Mouse (Mus musculus) heart, adult 9 months (tissue): ENCODE data around the gene Mfsd4b2.
"Not testable (repeated sequence)": the region's sequence is repeated elsewhere in the genome, so short reads cannot be mapped to it uniquely, and the experiment has no call there.

Experiments
- DNase-seq, 2 experiments: peaks; one replicate each; pipeline ENCODE4 v3.0.0; 2022; ENCODE audit warnings: low spot score in 2 of 2

Gene Mfsd4b2

DNA sequence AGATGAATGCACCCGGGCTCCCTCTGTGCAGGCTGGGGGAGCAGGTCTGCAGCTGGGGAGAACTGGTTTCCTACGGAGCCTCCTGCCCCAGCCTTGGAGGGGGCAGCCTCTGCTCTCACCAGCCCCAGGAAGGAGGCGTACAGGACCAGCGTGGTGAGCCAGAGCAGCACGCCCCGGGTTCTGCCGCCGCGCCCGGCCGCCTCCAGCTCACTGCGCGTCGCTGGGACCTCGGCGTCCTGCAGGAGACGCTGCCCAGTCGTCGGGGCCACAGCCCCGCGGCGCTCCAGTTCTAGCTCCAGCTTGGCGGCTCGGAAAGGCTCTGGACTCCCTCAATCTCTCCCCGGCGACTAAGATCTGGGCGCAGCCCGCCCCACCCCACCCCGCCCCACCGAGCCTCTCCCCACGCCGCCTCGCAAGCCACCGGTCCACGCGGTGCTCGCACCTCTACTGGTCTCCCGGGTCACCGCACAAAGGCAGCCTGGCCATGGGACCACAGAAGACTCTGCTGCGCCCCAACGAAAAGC, at the start of gene Mfsd4b2:
Gene Mfsd4b2, minus strand, starts transcription at position 308 of the 524 bp plus-strand sequence.
- no peak for DNase-seq

GRCm38 (mm10) chr10:39975771-39976170, 49.0 kb upstream of the Mfsd4b2 start:
- DNase-seq = no peak

DNA sequence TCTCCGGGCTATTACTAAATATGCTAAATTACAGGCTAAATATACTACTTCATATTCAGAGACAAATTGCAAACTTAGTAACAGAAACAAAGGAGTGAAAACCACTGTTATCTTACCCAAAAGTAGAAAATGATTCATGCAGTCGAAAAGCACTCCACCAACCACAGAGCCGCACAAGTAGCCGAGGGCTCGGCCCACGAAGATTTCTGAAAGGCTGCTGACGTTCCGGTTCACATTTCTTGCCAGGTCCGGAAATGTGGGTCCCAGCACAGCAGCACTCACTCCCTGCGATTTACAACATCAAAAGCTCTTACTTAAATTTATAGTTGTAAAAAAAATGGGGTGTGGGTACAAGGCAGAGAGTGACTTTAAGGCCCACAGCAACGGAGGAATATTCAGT, 48.3 kb upstream of the Mfsd4b2 start:
- DNase-seq = no peak

- DNase-seq = no peak
Observed at GRCm38 (mm10) chr10:39967512-39967911, 40.8 kb upstream of the Mfsd4b2 start.

DNA sequence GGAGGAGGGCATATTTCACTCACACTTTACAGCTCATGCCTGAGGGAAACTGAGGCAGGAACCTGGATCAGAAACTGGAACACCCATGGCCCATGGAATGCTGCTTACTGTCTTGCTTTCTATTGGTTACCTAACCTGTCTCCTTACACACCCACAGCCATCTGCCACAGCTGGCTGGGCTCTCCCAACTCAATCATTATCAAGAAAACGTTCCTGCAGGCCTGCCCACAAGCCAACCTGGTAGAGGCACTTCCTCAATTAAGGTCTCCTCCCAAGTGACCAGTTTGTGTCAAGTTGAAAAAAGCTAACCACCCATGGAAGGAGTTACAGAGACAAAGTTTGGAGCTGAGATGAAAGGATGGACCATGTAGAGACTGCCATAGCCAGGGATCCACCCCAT, 35.2 kb upstream of the Mfsd4b2 start:
- DNase-seq = no peak

- no peak for DNase-seq
Observed at GRCm38 (mm10) chr10:39960441-39960822, 33.7 kb upstream of the Mfsd4b2 start.

DNA sequence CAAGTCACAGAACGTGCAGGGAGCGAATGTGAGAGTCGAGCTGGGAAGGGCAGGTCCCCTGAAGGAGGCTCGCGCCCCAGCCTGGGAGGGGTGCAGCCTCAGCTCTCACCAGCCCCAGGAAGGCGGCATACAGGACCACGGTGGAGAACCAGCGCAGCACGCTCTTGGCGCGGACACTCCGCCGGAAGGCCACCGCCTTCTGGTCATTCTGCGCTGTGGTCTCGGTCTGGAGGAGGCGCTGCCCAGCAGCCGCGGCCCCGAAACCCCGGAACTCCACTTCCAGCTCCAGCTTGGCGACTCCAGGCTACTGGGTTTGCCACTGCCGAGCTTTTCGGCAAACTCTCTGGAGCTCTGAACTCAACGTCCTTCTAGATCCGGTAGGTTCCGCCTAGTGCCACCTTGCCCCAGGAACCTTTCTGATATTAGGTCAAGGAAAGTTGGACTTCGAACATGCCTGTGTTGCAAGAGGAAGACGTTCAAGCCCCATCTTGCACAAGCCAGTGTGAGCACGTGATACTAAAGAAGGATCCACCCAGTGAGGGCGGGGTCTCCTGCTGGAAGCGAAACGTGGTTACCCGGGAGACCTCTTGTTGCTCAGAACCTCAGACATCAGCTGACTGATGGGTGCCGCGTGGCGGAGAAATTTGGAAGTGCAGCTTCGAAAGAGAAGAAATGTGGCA, 33.2 kb upstream of the Mfsd4b2 start, which contains the start of gene Mfsd4b3:
Gene Mfsd4b3, minus strand, starts transcription at position 393 of the 680 bp plus-strand sequence.
- peak; percentile 97 to 99 for DNase-seq

DNA sequence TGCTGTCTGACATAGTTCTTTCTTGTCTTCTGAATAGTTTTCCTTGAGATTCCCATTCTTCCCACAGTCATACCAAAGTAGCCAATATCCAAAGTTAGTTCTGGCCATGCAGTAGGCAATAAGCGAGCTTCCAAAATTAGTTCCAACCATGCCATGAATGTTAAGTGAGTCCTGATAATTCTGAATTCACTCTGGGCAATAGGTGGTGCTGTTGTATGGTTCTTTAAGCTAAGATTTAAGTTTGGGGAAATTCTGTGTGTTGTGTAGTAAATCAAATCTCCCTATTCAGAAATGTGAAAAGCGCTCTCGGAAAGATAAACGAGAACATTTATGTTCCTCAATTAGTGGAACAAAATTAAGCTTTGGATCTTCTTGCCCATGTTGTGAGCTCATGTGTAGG, 31.5 kb upstream of the Mfsd4b2 start:
- DNase-seq = peak in 1 of 2 experiments; percentile 18

GRCm38 (mm10) chr10:39956340-39956878, 29.7 kb upstream of the Mfsd4b2 start:
- no peak for DNase-seq

GRCm38 (mm10) chr10:39955163-39955562, 28.4 kb upstream of the Mfsd4b2 start:
- DNase-seq = no peak

DNA sequence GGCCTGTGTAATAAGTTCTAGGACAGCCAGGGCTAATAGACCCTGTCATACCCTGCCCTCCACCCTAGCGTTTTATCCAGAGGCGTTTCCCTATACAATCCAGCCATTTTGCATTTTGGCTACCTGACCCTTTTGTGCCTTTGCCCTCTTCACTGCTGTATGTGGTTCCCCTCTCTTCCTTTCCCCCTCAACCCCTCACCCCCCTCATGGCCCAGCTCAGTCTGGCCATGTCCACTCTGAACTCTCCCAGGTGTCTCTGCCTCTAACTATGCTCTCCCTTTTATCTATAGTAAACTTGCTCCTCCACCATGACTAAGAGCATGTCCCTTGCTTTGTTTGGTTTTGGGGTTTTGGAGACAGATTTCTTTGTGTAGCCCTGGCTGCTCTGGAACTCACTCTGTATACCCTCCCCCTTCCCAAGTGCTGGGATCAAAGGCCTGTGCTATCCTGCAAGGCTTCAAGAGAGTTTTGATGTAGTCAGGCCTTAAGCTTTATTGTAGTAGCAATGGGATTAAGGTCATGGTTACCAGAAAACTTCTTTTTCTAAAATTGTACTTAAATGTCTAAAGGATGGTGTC, 22.7 kb upstream of the Mfsd4b2 start:
- DNase-seq = no peak

GRCm38 (mm10) chr10:39947195-39947594, 20.5 kb upstream of the Mfsd4b2 start:
- not testable (repeated sequence) for DNase-seq

DNA sequence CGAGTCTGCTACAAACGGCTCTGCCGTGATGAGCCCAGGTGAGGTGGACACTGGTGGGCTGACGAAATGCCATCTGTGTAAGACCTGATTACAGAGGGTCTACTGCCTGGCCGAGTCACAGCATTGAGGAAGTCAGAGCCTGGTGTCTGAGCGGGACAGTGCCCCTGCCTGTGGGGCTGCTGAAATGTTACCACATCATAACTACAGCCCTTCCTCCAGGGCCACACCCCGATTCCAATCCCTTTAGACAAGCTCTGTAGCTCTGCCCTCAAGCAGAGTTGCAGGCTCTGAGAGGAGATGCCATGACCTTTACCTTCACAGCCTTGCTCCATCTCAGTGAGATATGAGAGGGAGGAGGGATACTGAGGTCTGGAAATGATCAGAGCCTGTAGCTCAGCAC, 9.8 kb upstream of the Mfsd4b2 start:
- no peak for DNase-seq

GRCm38 (mm10) chr10:39924556-39924955, 2.2 kb downstream of the Mfsd4b2 start:
- DNase-seq = not testable (repeated sequence)

DNA sequence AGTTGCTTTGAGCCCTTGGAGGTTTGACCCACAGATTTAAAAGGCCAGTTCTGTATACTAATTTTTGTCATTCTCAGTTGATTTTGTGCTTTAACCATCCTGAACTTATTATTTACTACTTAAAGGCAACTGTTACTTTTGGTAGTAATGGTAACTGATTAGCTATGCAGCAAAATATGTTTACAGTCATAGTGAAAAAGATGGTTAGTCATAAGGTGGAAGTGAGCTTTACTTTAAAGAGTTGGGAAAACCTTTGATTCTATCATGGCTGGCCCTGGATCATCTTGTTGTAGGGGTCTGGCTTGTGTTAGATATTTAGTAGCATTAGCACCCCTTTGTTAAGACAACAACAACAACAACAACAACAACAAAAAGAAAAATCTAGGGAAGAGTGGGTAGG, 14.1 kb downstream of the Mfsd4b2 start:
- no peak for DNase-seq

DNA sequence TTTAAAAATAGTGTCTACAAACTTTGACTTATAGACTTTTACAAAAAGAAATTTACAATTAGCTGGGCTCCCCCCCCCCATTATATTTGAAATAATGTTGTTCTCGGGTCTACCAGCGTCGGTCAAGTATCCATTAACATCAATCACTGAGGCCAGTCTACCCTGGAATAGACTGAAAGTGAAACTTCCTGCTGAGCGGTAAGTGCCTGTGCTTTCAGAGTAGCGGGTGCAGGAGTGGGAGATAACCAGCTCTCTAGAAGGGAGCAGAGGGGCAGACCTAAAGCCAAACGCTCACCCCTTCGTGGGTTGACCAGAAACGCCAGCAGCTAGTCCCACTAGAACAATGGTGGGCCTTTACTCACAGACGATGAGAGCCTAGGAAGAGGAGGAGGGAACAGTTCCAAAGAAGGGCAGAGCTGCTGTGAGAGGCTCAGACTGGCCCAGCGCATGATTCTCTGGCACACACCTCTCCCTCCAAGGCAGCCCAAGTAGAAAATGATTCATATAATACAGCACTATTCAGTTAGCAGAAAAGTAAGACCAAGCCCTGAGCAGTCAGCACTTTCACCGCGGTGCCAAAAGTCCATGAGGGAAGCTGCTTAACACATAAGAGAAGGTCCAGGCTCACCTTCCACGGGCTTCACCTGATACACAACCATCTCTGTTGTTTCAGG, 17.8 kb downstream of the Mfsd4b2 start:
- DNase-seq = no peak

DNA sequence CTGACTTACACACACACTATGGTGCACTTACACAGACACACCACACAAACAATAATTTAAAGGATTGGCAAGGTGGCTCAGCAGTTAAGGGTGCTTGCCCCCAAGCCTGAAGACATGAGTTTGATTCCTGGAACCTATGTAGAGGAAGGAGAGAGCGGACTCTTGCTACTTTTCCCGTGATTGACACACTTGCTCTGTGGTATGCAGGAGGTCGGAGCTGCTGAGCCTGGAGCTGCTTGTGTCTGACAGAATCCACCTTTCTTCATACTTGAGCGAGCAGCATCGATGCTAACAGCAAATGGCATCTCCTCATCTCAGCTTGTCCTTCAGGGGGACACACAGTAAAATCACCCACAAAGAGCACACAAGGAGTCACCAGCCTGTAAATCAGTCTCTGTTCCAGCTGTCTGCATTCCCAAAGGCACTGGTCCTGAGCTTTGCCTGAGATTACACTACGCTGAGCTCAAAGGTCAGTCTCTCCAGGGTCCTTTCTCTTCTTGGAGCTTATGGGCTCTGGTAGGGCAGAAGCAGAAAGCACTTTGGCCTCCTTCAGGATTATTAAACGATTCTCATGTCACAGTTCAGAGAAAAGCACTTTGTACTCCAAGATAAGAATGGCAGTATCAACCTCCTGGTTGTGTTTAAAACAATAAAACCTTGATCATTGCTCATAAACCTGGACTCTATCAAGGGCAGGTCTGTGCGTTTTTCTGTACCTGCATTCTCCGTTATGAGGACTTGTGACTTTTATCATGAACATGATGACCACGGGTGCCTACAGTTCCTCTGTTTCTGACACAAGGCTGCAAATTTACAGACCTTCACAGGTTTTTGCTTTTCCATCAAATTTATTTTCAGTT, 19.7 kb downstream of the Mfsd4b2 start:
- no peak for DNase-seq

DNA sequence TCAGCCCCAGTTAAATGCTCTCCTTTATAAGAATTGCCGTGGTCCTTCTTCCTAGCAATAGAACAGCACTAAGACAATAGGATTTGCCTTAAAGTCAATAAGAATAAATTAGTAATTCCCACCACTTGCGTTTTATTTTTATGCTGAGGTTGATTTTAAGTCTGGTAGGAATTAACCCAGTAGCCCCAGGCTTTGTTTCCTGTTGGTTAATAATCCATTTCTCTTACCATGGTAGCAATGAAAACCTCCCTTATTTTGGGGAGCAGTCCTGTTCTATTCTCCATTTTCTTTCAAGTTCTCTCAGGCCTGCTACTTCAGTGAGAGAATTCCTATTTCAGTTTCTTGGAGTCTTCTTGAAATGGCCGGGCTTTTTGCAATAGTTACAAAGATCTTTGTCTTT, 22.5 kb downstream of the Mfsd4b2 start:
- DNase-seq = no peak

DNA sequence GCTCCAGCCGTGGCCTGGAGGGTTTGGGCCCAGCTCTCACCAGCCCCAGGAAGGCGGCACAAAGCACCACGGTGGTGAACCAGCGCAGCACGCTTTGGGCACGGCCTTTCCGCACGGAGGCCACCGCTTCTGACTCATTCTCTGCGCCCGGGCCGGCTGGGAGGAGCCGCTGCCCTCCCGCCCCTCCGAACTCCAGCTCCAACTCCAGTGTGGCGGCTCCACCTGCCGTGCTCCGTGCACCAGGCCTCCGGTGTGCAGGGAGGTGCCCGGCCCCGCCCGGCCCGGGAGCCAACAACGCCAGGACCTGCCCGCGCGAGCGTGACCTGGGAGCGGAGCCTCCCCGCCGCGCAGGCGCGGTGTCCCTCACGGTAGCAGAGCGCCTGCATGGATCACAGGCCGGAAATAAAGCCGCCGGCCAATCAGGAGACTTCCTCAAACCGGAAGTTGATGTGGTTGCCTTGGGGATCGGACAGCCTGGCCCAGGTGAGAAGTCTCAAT, 27.8 kb downstream of the Mfsd4b2 start, which contains the start of gene Mfsd4b4:
Gene Mfsd4b4, minus strand, starts transcription at position 365 of the 498 bp plus-strand sequence.
- DNase-seq = peak; percentile 85 to 88

DNA sequence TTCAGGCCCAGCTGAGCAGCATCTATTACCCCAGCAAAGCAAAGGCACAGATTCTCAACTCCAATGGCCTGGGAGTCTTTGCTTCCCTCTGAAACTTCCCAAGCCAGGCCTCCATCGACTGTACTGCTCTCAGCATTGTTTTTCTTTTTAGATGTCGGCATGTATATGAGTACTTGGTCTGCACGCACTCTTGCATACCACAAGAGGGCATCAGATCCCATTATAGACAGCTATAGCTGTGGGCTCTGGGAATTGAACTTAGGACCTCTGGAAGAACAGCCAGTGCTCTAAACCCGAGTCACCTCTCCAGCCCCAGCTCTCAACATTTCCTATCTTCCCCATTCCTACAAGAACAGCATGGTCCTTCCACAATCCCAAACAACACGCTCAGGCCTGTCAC, 30.2 kb downstream of the Mfsd4b2 start:
- DNase-seq = no peak
